Mouse (Mus musculus): ENCODE data around the gene Mrpl1. TPM values are rescaled to one million over a fixed set of nuclear protein-coding genes. Genes with fewer than 3 reads are reported as not detected.

Gene Mrpl1
- polyA plus RNA-seq, 1 experiment from 2014 or later: 16.4 TPM

DNA sequence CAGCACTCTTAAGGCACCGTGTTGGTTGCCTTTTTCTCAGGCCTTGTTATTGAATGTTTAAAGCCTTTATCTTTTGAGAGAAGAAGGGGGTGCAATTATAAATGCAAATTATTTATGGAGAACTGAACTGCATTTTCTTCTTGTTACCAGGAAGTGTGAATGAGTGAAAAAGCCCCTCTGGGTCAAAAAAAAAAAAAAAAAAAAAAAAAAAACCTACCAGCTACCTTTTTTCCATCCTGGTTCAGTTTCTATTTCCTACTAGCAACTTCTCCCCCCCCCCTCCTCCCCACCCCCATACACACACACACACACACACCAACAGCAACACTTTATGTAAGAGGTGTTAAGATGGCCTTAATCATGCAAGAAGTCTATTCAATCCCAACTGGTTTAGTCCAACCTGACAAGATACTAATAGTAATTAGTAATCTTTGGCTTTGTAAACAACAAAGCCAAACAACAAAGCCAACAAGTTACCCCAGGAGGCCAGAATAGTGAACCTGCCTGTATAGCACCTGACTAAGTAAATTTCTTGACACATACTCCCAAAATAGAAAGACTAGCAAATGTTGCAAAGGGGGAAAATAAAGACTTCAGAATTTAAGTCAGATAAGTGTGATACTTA is 45.8 kb upstream of the Mrpl1 start:
- H3K27me3 ChIP-seq (replicated peaks; ENCODE audit: control insufficient read depth, insufficient read depth, low read length): no peaks in the 10 kb centered on the region
- H3K27ac ChIP-seq (ENCODE audit: low read depth, low read length): peak overlapping the region; percentile 100
- H3K4me2 ChIP-seq (replicated peaks; ENCODE audit: low read depth): peak overlapping the region; percentile 87

DNA sequence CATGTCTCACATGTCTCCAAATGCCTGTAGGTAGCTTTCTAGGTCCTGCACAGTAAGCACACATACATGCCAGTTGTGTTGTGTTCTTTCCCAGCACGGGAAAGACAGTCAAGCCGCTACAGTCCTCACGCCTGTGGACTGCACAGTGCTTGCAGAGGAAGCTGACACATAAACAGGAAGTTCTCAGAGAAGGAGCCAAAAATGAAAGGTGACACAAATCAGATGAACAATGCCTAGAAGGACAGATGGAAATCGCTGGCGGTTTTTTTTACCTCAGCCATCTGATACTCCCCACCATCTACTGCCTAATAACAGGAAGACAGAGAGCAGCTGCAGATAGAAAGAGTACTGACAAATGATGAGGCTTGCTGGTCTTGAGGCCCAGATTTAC is 45.3 kb upstream of the Mrpl1 start, which contains the start of gene Cnot6l:
Gene Cnot6l (minus strand): TSS at position 151 of the 391 bp plus-strand sequence.
- 0 out of 2 replicates have a peak, but pooled peaks cover 4% of the 10 kb centered on the region for H3K4me1 ChIP-seq (replicated peaks; ENCODE audit: control insufficient read depth, insufficient read depth, low read length)
- no peak for ATAC-seq
- H3K9ac ChIP-seq (ENCODE audit: low read depth, low read length): peak within 1 kb of the TSS; percentile 99
- no peaks in the 10 kb centered on the region for H3K9me3 ChIP-seq (ENCODE audit: control insufficient read depth)
- 28% methylated on average over 5 of the region's 5 CpGs for WGBS
- H3K27ac ChIP-seq (ENCODE audit: low read depth, low read length): peak within 1 kb of the TSS; percentile 100
- peak within 1 kb of the TSS; percentile 87 for H3K4me2 ChIP-seq (replicated peaks; ENCODE audit: low read depth)
- H3K27me3 ChIP-seq (replicated peaks; ENCODE audit: control insufficient read depth, insufficient read depth, low read length): no peaks in the 10 kb centered on the region
- H3K4me3 ChIP-seq (ENCODE audit: low read depth, low read length): peak within 1 kb of the TSS; percentile 99
- no peak for TF ChIP-seq CTCF (IDR thresholded peaks at IDR 0.05; ENCODE audit: low read depth)
- no peaks in the 10 kb centered on the region for H3K36me3 ChIP-seq (ENCODE audit: control insufficient read depth, insufficient read depth)

More for the DNA sequence above, 45.8 kb upstream of the Mrpl1 start:
- H3K4me3 ChIP-seq (ENCODE audit: low read depth, low read length): peak overlapping the region; percentile 99
- ATAC-seq: no peak
- no peak for TF ChIP-seq CTCF (IDR thresholded peaks at IDR 0.05; ENCODE audit: low read depth)
- no peaks in the 10 kb centered on the region for H3K36me3 ChIP-seq (ENCODE audit: control insufficient read depth, insufficient read depth)
- WGBS: 0% methylated on average over 1 of the region's 1 CpGs
- peak overlapping the region; percentile 99; the same call in 1 of the 2 replicates for H3K9ac ChIP-seq (ENCODE audit: low read depth, low read length)
- no peaks in the 10 kb centered on the region for H3K9me3 ChIP-seq (ENCODE audit: control insufficient read depth)
- H3K4me1 ChIP-seq (replicated peaks; ENCODE audit: control insufficient read depth, insufficient read depth, low read length): 0 out of 2 replicates have a peak, but pooled peaks cover 4% of the 10 kb centered on the region

- Histone ChIP-seq H3K4me3 (ENCODE audit: low read depth, low read length) (no peak overlapping the region), H3K27me3 (replicated peaks; ENCODE audit: control insufficient read depth, insufficient read depth, low read length) (no peaks in the 10 kb centered on the region), H3K9me3 (ENCODE audit: control insufficient read depth) (no peaks in the 10 kb centered on the region), H3K36me3 (ENCODE audit: control insufficient read depth, insufficient read depth) (no peaks in the 10 kb centered on the region), H3K4me2 (replicated peaks; ENCODE audit: low read depth) (no peak overlapping the region), H3K9ac (ENCODE audit: low read depth, low read length) (no peak overlapping the region), H3K4me1 (replicated peaks; ENCODE audit: control insufficient read depth, insufficient read depth, low read length) (0 out of 2 replicates have a peak, but pooled peaks cover 4% of the 10 kb centered on the region), H3K27ac (ENCODE audit: low read depth, low read length) (no peak overlapping the region)
- ATAC-seq: no peak
- TF ChIP-seq CTCF (IDR thresholded peaks at IDR 0.05; ENCODE audit: low read depth): no peak
- WGBS: 88% methylated on average over 2 of the region's 2 CpGs
These were observed 42.5 kb upstream of the Mrpl1 start for GRCm38 (mm10) chr5:96166761-96167160.

DNA sequence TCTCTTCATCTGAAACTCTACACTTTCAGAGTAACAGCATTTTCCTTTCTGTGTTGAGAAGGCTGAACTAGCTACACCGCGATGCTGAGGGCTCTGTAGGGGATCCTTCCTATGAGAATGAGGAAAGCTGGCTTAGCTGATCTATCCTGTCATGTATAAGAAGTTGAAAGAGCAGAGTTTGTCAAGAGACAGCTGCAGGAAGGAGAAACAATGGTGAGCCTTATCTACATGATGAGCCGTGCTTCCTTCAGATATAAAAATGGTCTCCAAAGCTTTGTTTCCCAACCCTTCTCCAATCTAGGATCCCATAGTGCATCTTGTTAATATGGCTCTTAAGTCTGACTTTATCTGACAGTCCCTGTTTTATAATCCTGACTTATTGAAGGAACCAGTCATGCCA is 38.9 kb upstream of the Mrpl1 start:
- Histone ChIP-seq H3K4me1 (replicated peaks; ENCODE audit: control insufficient read depth, insufficient read depth, low read length) (no peaks in the 10 kb centered on the region), H3K9me3 (ENCODE audit: control insufficient read depth) (no peaks in the 10 kb centered on the region), H3K27me3 (replicated peaks; ENCODE audit: control insufficient read depth, insufficient read depth, low read length) (no peaks in the 10 kb centered on the region), H3K9ac (ENCODE audit: low read depth, low read length) (no peak overlapping the region), H3K4me2 (replicated peaks; ENCODE audit: low read depth) (no peak overlapping the region), H3K27ac (ENCODE audit: low read depth, low read length) (no peak overlapping the region), H3K4me3 (ENCODE audit: low read depth, low read length) (no peak overlapping the region), H3K36me3 (ENCODE audit: control insufficient read depth, insufficient read depth) (no peaks in the 10 kb centered on the region)
- WGBS: 76% methylated on average over 3 of the region's 3 CpGs
- no peak for TF ChIP-seq CTCF (IDR thresholded peaks at IDR 0.05; ENCODE audit: low read depth)
- no peak for ATAC-seq

GRCm38 (mm10) chr5:96171765-96172164 is 37.5 kb upstream of the Mrpl1 start:
- TF ChIP-seq CTCF (IDR thresholded peaks at IDR 0.05; ENCODE audit: low read depth): no peak
- Histone ChIP-seq H3K27me3 (replicated peaks; ENCODE audit: control insufficient read depth, insufficient read depth, low read length) (no peaks in the 10 kb centered on the region), H3K4me2 (replicated peaks; ENCODE audit: low read depth) (no peak overlapping the region), H3K9me3 (ENCODE audit: control insufficient read depth) (no peaks in the 10 kb centered on the region), H3K27ac (ENCODE audit: low read depth, low read length) (no peak overlapping the region), H3K9ac (ENCODE audit: low read depth, low read length) (no peak overlapping the region), H3K36me3 (ENCODE audit: control insufficient read depth, insufficient read depth) (no peaks in the 10 kb centered on the region), H3K4me3 (ENCODE audit: low read depth, low read length) (no peak overlapping the region), H3K4me1 (replicated peaks; ENCODE audit: control insufficient read depth, insufficient read depth, low read length) (no peaks in the 10 kb centered on the region)
- WGBS: 90% methylated on average over 4 of the region's 4 CpGs
- no peak for ATAC-seq

DNA sequence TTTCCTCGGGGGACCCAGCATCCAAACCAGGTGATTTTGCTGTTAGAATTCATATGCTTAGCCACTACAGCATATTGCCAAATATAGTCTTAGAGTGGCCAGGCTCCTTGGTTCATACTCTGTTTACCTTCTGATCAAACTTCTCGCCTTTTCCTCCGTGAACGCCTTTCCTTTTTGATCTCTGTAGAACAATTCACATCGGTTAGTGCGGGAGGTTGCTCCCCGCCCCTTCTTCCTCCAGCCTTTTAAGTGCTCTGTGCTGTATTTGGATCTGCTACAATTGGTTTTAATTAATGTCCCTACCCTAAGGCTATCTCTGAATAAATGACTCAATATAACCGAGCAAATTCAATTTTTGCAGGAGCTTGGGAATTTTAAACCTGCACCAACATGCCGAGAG is 33.2 kb upstream of the Mrpl1 start:
- no peak for ATAC-seq
- WGBS: 47% methylated on average over 9 of the region's 9 CpGs
- Histone ChIP-seq H3K9me3 (ENCODE audit: control insufficient read depth) (no peaks in the 10 kb centered on the region), H3K4me2 (replicated peaks; ENCODE audit: low read depth) (no peak overlapping the region), H3K9ac (ENCODE audit: low read depth, low read length) (no peak overlapping the region), H3K36me3 (ENCODE audit: control insufficient read depth, insufficient read depth) (no peaks in the 10 kb centered on the region), H3K27ac (ENCODE audit: low read depth, low read length) (no peak overlapping the region), H3K4me1 (replicated peaks; ENCODE audit: control insufficient read depth, insufficient read depth, low read length) (no peaks in the 10 kb centered on the region), H3K4me3 (ENCODE audit: low read depth, low read length) (no peak overlapping the region), H3K27me3 (replicated peaks; ENCODE audit: control insufficient read depth, insufficient read depth, low read length) (no peaks in the 10 kb centered on the region)
- no peak for TF ChIP-seq CTCF (IDR thresholded peaks at IDR 0.05; ENCODE audit: low read depth)
